ENCODE assay signal across 20 mouse cellular contexts in the genomic region with DNA sequence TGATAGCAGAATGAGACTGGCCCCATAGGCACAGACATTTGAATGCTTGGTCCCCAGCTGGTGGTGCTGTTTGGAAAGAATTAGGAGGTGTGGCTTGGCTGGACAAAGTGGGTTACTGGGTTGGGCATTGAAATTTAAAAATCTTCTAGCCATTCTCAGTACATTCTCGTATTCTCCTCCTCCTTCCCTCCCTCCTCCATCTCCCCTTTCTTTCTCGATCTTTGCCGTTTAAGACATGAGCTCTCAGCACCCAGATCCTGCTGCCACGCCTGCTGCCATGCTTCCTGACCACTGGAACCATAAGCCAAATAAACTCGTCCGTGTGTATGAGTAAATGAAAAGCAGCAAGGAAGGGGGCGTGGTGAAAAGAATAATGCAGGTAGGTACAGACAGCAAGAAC.
DNase-seq lines count a peak whose midpoint lies in the region; ATAC-seq and TF ChIP-seq lines count a peak whose summit lies in the region.
"Had no signal": no experiment of that assay in that cellular context is flagged by ENCODE, and none has a peak within 500 bp of the region (broad histone marks: within the 10 kb centered on the region; RNA-seq: fewer than 3 reads in every experiment).

No protein-coding gene starts in this region.

- H3K9me3 ChIP-seq in intestine, embryonic 14.5 days (ENCODE audit: control insufficient read depth, low read length) = no peaks in the 10 kb centered on the region
- H3K9me3 ChIP-seq in intestine, embryonic 15.5 days = no peaks in the 10 kb centered on the region
- H3K9me3 ChIP-seq: embryonic facial prominence, embryonic 10.5 days; embryonic facial prominence, embryonic 12.5 days; forebrain, embryonic 13.5 days; forebrain, embryonic 15.5 days had no signal

- no peak for ATAC-seq in intestine, embryonic 14.5 days (replicated peaks; ENCODE audit: low FRiP score, low TSS enrichment, low read depth)
- no peak for ATAC-seq in intestine, embryonic 15.5 days
- ATAC-seq: CD4-positive, CD25-positive, alpha-beta regulatory T cell, adult 4 months; forebrain, embryonic 15.5 days; forebrain, postnatal 0 days had no signal

- TF ChIP-seq POLR2A in cerebellum, adult 2 months (IDR thresholded peaks at IDR 0.05; ENCODE audit: borderline replicate concordance, insufficient read depth, low read length) = no peak

- H3K4me3 ChIP-seq in intestine, embryonic 14.5 days (ENCODE audit: low read depth, low read length) = no peak overlapping the region
- H3K4me3 ChIP-seq in intestine, embryonic 15.5 days (replicated peaks) = no peak overlapping the region
- H3K4me3 ChIP-seq in cerebellum, adult 2 months (replicated peaks; ENCODE audit: insufficient read depth, low read depth, low read length) = no peak overlapping the region
- H3K4me3 ChIP-seq: embryonic facial prominence, embryonic 10.5 days; embryonic facial prominence, embryonic 12.5 days; forebrain, embryonic 13.5 days; forebrain, embryonic 15.5 days had no signal

- no peak for TF ChIP-seq CTCF in cerebellum, adult 2 months (IDR thresholded peaks at IDR 0.05; ENCODE audit: borderline replicate concordance, insufficient read depth, low read depth, low read length)

- no peak overlapping the region for H3K27ac ChIP-seq in intestine, embryonic 14.5 days (ENCODE audit: low read depth)
- H3K27ac ChIP-seq in intestine, embryonic 15.5 days = no peak overlapping the region
- H3K27ac ChIP-seq in cerebellum, adult 2 months (ENCODE audit: insufficient read depth, low read length) = no peak overlapping the region
- H3K27ac ChIP-seq: embryonic facial prominence, embryonic 10.5 days; embryonic facial prominence, embryonic 12.5 days; forebrain, embryonic 13.5 days; forebrain, embryonic 15.5 days had no signal

- H3K36me3 ChIP-seq in intestine, embryonic 14.5 days (ENCODE audit: control insufficient read depth, insufficient read depth, low read length) = no peaks in the 10 kb centered on the region; the same call in 1 of the 2 replicates
- H3K36me3 ChIP-seq in intestine, embryonic 15.5 days = no peaks in the 10 kb centered on the region
- H3K36me3 ChIP-seq: embryonic facial prominence, embryonic 12.5 days; forebrain, embryonic 15.5 days had no signal

- no peaks in the 10 kb centered on the region for H3K27me3 ChIP-seq in intestine, embryonic 14.5 days (replicated peaks; ENCODE audit: control insufficient read depth, insufficient read depth, low read length)
- no peaks in the 10 kb centered on the region for H3K27me3 ChIP-seq in intestine, embryonic 15.5 days (replicated peaks)
- H3K27me3 ChIP-seq in cerebellum, adult 2 months (ENCODE audit: control insufficient read depth, insufficient read depth, low read length) = no peaks in the 10 kb centered on the region
- H3K27me3 ChIP-seq: CH12.LX; embryonic facial prominence, embryonic 12.5 days; forebrain, embryonic 13.5 days; forebrain, embryonic 15.5 days had no signal

- peak; percentile 51 for DNase-seq in heart, adult 11 months
- no peak for DNase-seq in heart, adult 8-10 months (ENCODE audit: low spot score)
- DNase-seq in intestine, embryonic 14.5 days (ENCODE audit: low spot score) = peak; percentile 1
- DNase-seq in ES-CJ7 (ENCODE audit: low read depth, low spot score) (peak; percentile 12), ZHBTc4 (ENCODE audit: low read depth, low spot score) (peak; percentile 43)
- no peak for DNase-seq in cerebellum, adult 2 months
- DNase-seq: adrenal gland, adult 2 months; B cell, adult 2 months; cerebellum, adult 11 months; cerebellum, adult 18-20 months; cerebellum, adult 9-10 months; cerebellum, postnatal 25 days; forebrain, postnatal 0 days had no signal

- H3K9ac ChIP-seq in intestine, embryonic 14.5 days (ENCODE audit: low read length) = no peak overlapping the region
- H3K9ac ChIP-seq in intestine, embryonic 15.5 days = no peak overlapping the region
- H3K9ac ChIP-seq: embryonic facial prominence, embryonic 12.5 days; forebrain, embryonic 13.5 days; forebrain, embryonic 15.5 days; forebrain, postnatal 0 days had no signal

- WGBS in intestine, embryonic 14.5 days = 87% methylated on average over 7 of the region's 7 CpGs
- WGBS in intestine, embryonic 15.5 days = 92% methylated on average over 7 of the region's 7 CpGs
- 93% methylated on average over 7 of the region's 7 CpGs for WGBS in cerebellum, adult 2 months

- H3K4me1 ChIP-seq in intestine, embryonic 14.5 days (replicated peaks; ENCODE audit: control insufficient read depth, insufficient read depth, low read length) = no peaks in the 10 kb centered on the region
- H3K4me1 ChIP-seq in intestine, embryonic 15.5 days (replicated peaks) = no peaks in the 10 kb centered on the region
- H3K4me1 ChIP-seq in cerebellum, adult 2 months (ENCODE audit: control insufficient read depth, insufficient read depth, low read length) = no peaks in the 10 kb centered on the region
- H3K4me1 ChIP-seq: embryonic facial prominence, embryonic 10.5 days; forebrain, embryonic 13.5 days had no signal

- no peak overlapping the region for H3K4me2 ChIP-seq in intestine, embryonic 14.5 days (ENCODE audit: low read length)
- H3K4me2 ChIP-seq in intestine, embryonic 15.5 days (replicated peaks) = no peak overlapping the region
- H3K4me2 ChIP-seq: embryonic facial prominence, embryonic 12.5 days; forebrain, embryonic 13.5 days; forebrain, embryonic 15.5 days had no signal

Comparison
In these comparisons a context has a peak if more than half of its experiments do, and no peak if none do; other contexts are left out.
1. DNase-seq: peak in heart, adult 11 months (single experiment), intestine, embryonic 14.5 days (single experiment), ES-CJ7 (single experiment) and ZHBTc4 (single experiment); none in heart, adult 8-10 months (single experiment) and cerebellum, adult 2 months (0 of 2).